In genomic region chr13:60255715-60256114, GRCm38 (mm10) we compare ENCODE assay signal across 15 mouse cellular contexts.
A peak's percentile ranks its signal among the peaks of the same experiment; 100 is the strongest.
DNase-seq lines count a peak whose midpoint lies in the region; ATAC-seq and TF ChIP-seq lines count a peak whose summit lies in the region.
"Had no signal": no experiment of that assay in that cellular context is flagged by ENCODE, and none has a peak within 500 bp of the region (broad histone marks: within the 10 kb centered on the region; RNA-seq: fewer than 3 reads in every experiment).

No protein-coding gene starts in this region.

- H3K4me3 ChIP-seq in forebrain, embryonic 10.5 days: no peak overlapping the region
- no peak overlapping the region for H3K4me3 ChIP-seq in forebrain, embryonic 13.5 days
- no peak overlapping the region for H3K4me3 ChIP-seq in kidney, postnatal 0 days (replicated peaks; ENCODE audit: low read depth, low read length)
- no peak overlapping the region for H3K4me3 ChIP-seq in embryonic facial prominence, embryonic 14.5 days (ENCODE audit: low read depth, low read length)
- no peak overlapping the region for H3K4me3 ChIP-seq in limb, embryonic 15.5 days
- H3K4me3 ChIP-seq: midbrain, embryonic 10.5 days had no signal

- no peak overlapping the region for H3K4me2 ChIP-seq in forebrain, embryonic 13.5 days
- no peak overlapping the region for H3K4me2 ChIP-seq in kidney, postnatal 0 days (ENCODE audit: low read length)
- H3K4me2 ChIP-seq in embryonic facial prominence, embryonic 14.5 days (ENCODE audit: low read depth, low read length): peak overlapping the region; percentile 21
- H3K4me2 ChIP-seq in limb, embryonic 15.5 days: no peak overlapping the region

- WGBS in forebrain, embryonic 10.5 days: 46% methylated on average over 7 of the region's 7 CpGs
- WGBS in forebrain, embryonic 13.5 days: 60% methylated on average over 7 of the region's 7 CpGs
- 21% methylated on average over 7 of the region's 7 CpGs for whole genome bisulfite sequencing in kidney, postnatal 0 days
- WGBS in embryonic facial prominence, embryonic 14.5 days: 10% methylated on average over 7 of the region's 7 CpGs
- 16% methylated on average over 7 of the region's 7 CpGs for WGBS in limb, embryonic 15.5 days

- peaks cover 20% of the 10 kb centered on the region for H3K4me1 ChIP-seq in forebrain, embryonic 10.5 days
- no peaks in the 10 kb centered on the region for H3K4me1 ChIP-seq in forebrain, embryonic 13.5 days
- H3K4me1 ChIP-seq in kidney, postnatal 0 days (replicated peaks; ENCODE audit: insufficient read depth, low read length): peaks cover 7% of the 10 kb centered on the region; the same call in 1 of the 2 replicates
- peaks cover 22% of the 10 kb centered on the region for H3K4me1 ChIP-seq in embryonic facial prominence, embryonic 14.5 days (ENCODE audit: control insufficient read depth, insufficient read depth, low read length)
- H3K4me1 ChIP-seq in limb, embryonic 15.5 days: peaks cover 31% of the 10 kb centered on the region

- no peaks in the 10 kb centered on the region for H3K36me3 ChIP-seq in forebrain, embryonic 10.5 days (replicated peaks)
- no peaks in the 10 kb centered on the region for H3K36me3 ChIP-seq in forebrain, embryonic 13.5 days (ENCODE audit: poor library complexity, severe bottlenecking)
- no peaks in the 10 kb centered on the region for H3K36me3 ChIP-seq in kidney, postnatal 0 days (ENCODE audit: insufficient read depth, low read length)
- H3K36me3 ChIP-seq in embryonic facial prominence, embryonic 14.5 days (ENCODE audit: control insufficient read depth, insufficient read depth, low read length): no peaks in the 10 kb centered on the region
- H3K36me3 ChIP-seq in limb, embryonic 15.5 days: no peaks in the 10 kb centered on the region
- H3K36me3 ChIP-seq: midbrain, embryonic 10.5 days had no signal

- no peak overlapping the region for H3K9ac ChIP-seq in forebrain, embryonic 13.5 days
- no peak overlapping the region for H3K9ac ChIP-seq in kidney, postnatal 0 days (ENCODE audit: low read depth, low read length)
- no peak overlapping the region for H3K9ac ChIP-seq in embryonic facial prominence, embryonic 14.5 days (ENCODE audit: low read depth, low read length)
- no peak overlapping the region for H3K9ac ChIP-seq in limb, embryonic 15.5 days
- H3K9ac ChIP-seq: liver, embryonic 14.5 days had no signal

- peak; percentile 43 for TF ChIP-seq CTCF in kidney, postnatal 0 days (IDR thresholded peaks at IDR 0.05; ENCODE audit: low read depth)

- DNase-seq in forebrain, embryonic 10.5 days (ENCODE audit: extremely low spot score, low spot score): no peak
- peak; percentile 95 for DNase-seq in kidney, postnatal 0 days (ENCODE audit: low spot score)
- DNase-seq in kidney, postnatal 36 days: no peak
- DNase-seq in embryonic facial prominence, embryonic 14.5 days (ENCODE audit: low spot score): peak; percentile 90
- DNase-seq in left cerebral cortex, adult 11 months (ENCODE audit: low spot score): no peak
- DNase-seq: cerebellum, adult 9-11 months; gastrocnemius, postnatal 10 days; spleen, adult 18-20 months; thymus, adult 2 months had no signal

- no peaks in the 10 kb centered on the region for H3K27me3 ChIP-seq in forebrain, embryonic 10.5 days (ENCODE audit: poor library complexity, severe bottlenecking)
- no peaks in the 10 kb centered on the region for H3K27me3 ChIP-seq in forebrain, embryonic 13.5 days
- no peaks in the 10 kb centered on the region for H3K27me3 ChIP-seq in kidney, postnatal 0 days (ENCODE audit: insufficient read depth, low read length)
- no peaks in the 10 kb centered on the region for H3K27me3 ChIP-seq in embryonic facial prominence, embryonic 14.5 days (replicated peaks; ENCODE audit: control insufficient read depth, insufficient read depth, low read length)
- H3K27me3 ChIP-seq in limb, embryonic 15.5 days: no peaks in the 10 kb centered on the region

- H3K27ac ChIP-seq in forebrain, embryonic 10.5 days: peak overlapping the region; percentile 78
- no peak overlapping the region for H3K27ac ChIP-seq in forebrain, embryonic 13.5 days
- H3K27ac ChIP-seq in kidney, postnatal 0 days: no peak overlapping the region; the same call in 1 of the 2 replicates
- H3K27ac ChIP-seq in embryonic facial prominence, embryonic 14.5 days (replicated peaks; ENCODE audit: low read depth, low read length): peak overlapping the region; percentile 84
- peak overlapping the region; percentile 78 for H3K27ac ChIP-seq in limb, embryonic 15.5 days
- H3K27ac ChIP-seq: liver, embryonic 14.5 days; midbrain, embryonic 10.5 days had no signal

- H3K9me3 ChIP-seq in forebrain, embryonic 10.5 days: no peaks in the 10 kb centered on the region
- no peaks in the 10 kb centered on the region for H3K9me3 ChIP-seq in forebrain, embryonic 13.5 days (replicated peaks)
- no peaks in the 10 kb centered on the region for H3K9me3 ChIP-seq in kidney, postnatal 0 days (replicated peaks; ENCODE audit: low read length)
- H3K9me3 ChIP-seq in embryonic facial prominence, embryonic 14.5 days (ENCODE audit: control insufficient read depth, low read length): no peaks in the 10 kb centered on the region
- H3K9me3 ChIP-seq in limb, embryonic 15.5 days: no peaks in the 10 kb centered on the region
- H3K9me3 ChIP-seq: midbrain, embryonic 10.5 days had no signal

- ATAC-seq in forebrain, embryonic 13.5 days: no peak
- peak; percentile 69 for ATAC-seq in kidney, postnatal 0 days (replicated peaks; ENCODE audit: low FRiP score, low read depth)
- peak; percentile 90 for ATAC-seq in embryonic facial prominence, embryonic 14.5 days (ENCODE audit: low read depth)
- no peak for ATAC-seq in limb, embryonic 15.5 days (ENCODE audit: insufficient number of reproducible peaks, low FRiP score, low TSS enrichment, low read depth)
- ATAC-seq in megakaryocyte progenitor cell, adult 5-6 weeks (replicated peaks; ENCODE audit: poor library complexity): no peak
- ATAC-seq: inflammation-experienced regulatory T-cells, adult 6 months had no signal

Comparison
In these comparisons a context has a peak if more than half of its experiments do, and no peak if none do; other contexts are left out.
1. DNase-seq: peak in kidney, postnatal 0 days (single experiment) and embryonic facial prominence, embryonic 14.5 days (single experiment); none in forebrain, embryonic 10.5 days (single experiment), kidney, postnatal 36 days (0 of 2) and left cerebral cortex, adult 11 months (single experiment).
2. H3K27ac ChIP-seq: peak in forebrain, embryonic 10.5 days (single experiment), embryonic facial prominence, embryonic 14.5 days (single experiment) and limb, embryonic 15.5 days (single experiment); none in forebrain, embryonic 13.5 days (single experiment) and kidney, postnatal 0 days (single experiment).
3. ATAC-seq: peak in kidney, postnatal 0 days (single experiment) and embryonic facial prominence, embryonic 14.5 days (single experiment); none in forebrain, embryonic 13.5 days (single experiment), limb, embryonic 15.5 days (single experiment) and megakaryocyte progenitor cell, adult 5-6 weeks (single experiment).